Mouse (Mus musculus) forebrain, embryonic 10.5 days (tissue): Measurements from ENCODE around the gene Ank3. TPM values are rescaled to one million over a fixed set of nuclear protein-coding genes. Genes with fewer than 3 reads are reported as not detected.
"Not testable (repeated sequence)": the region's sequence is repeated elsewhere in the genome, so short reads cannot be mapped to it uniquely, and the experiment has no call there.

Experiments
- DNase-seq: peaks from one replicate; pipeline ENCODE4 v3.0.0-alpha.2; 2017; ENCODE audit warnings: low spot score; ENCODE audit errors: extremely low spot score
- H3K27ac ChIP-seq: fragments of 300-500 bp; sonication (generic); 2 replicates; pipeline ENCODE4 v1.5.1; 2016; ENCODE audit warnings: mild to moderate bottlenecking
- H3K27me3 ChIP-seq: fragments of 300-500 bp; sonication (generic); 2 replicates; pipeline ENCODE4 v1.6.1; 2016; ENCODE audit warnings: mild to moderate bottlenecking; ENCODE audit not compliant: poor library complexity, severe bottlenecking
- H3K36me3 ChIP-seq: fragments of 300-500 bp; sonication (generic); replicated peaks from 2 replicates; pipeline ENCODE4 v1.6.1; 2016; ENCODE audit warnings: mild to moderate bottlenecking, moderate library complexity
- H3K4me1 ChIP-seq: fragments of 300-500 bp; sonication (generic); 2 replicates; pipeline ENCODE4 v1.6.1; 2016
- H3K4me3 ChIP-seq: fragments of 300-500 bp; sonication (generic); 2 replicates; pipeline ENCODE4 v1.5.1; 2016; ENCODE audit warnings: mild to moderate bottlenecking, moderate library complexity
- H3K9me3 ChIP-seq: fragments of 300-500 bp; sonication (generic); 2 replicates; pipeline ENCODE4 v1.6.1; 2016; ENCODE audit warnings: mild to moderate bottlenecking, moderate library complexity
- whole genome bisulfite sequencing: fragments of 180-500 bp; shearing (Covaris S2); methylation state at CpG from one replicate; pipeline ENCODE4 v1.1.7; 2016; 5-methylcytosine and 5-hydroxymethylcytosine counted together
- polyA plus RNA-seq: library from polyadenylated mRNA; unstranded; fragments of >200 nt; fragmentation: Nextera tagmentation; extraction: Ambion mirVana; gene quantifications from 2 replicates; pipeline ENCODE4 v1.2.1, GENCODE M21; 2016

Gene Ank3
- polyA plus RNA-seq, 1 experiment from 2014 or later, result 24.8 TPM

DNA sequence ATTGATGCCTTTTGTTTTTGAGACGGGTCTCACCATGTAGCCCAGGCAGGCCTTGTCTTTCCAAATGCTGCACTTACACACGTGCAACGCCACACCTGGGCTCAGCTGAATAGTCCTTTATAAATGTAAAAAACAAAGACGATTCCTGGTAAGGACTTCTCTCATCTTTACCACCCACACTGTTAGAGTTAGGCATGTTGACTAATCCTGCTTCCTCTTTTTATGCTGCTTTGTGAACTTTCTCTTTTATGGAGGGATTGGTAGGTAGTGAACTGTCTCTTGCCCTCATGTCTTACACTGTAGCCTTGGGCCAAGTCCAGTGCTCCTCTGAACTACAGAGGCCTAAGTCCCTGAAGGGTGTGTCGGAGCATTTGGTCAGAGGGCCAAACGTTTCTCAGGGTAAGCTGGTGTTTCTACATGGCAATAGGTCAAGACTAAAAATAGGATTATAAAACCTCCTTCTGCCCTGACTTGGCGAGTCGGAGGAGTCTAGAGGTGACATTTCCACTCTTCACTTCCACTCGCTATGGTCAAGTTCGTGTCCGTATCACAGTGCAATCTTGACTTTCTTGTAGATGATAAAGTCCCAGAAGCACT lies 491.9 kb downstream of the Ank3 start:
- Histone ChIP-seq H3K9me3 (no peaks in the 10 kb centered on the region), H3K36me3 (no peaks in the 10 kb centered on the region), H3K27ac (no peak overlapping the region), H3K4me1 (peaks cover 3% of the 10 kb centered on the region; the same call in 1 of the 2 replicates), H3K27me3 (no peaks in the 10 kb centered on the region), H3K4me3 (no peak overlapping the region)
- DNase-seq, result no peak
- WGBS, result 88% methylated on average over 11 of the region's 11 CpGs

DNA sequence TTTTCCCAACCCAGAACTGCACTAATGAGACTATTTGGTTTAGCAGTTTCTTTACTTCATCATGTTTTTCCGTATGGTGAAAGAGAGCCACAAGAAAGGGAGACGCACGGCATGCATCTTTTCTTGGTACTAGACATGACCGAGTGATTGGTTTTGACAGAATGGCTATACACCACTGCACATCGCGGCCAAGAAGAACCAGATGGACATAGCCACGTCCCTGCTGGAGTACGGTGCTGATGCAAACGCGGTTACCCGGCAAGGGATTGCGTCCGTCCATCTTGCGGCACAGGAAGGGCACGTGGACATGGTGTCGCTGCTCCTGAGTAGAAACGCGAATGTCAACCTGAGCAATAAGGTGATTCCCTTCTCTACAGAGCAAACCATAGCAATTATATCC lies 493.6 kb downstream of the Ank3 start:
- H3K4me3 ChIP-seq, result no peak overlapping the region
- no peaks in the 10 kb centered on the region for H3K27me3 ChIP-seq
- H3K9me3 ChIP-seq, result no peaks in the 10 kb centered on the region
- no peak overlapping the region for H3K27ac ChIP-seq
- no peak for DNase-seq
- H3K36me3 ChIP-seq, result no peaks in the 10 kb centered on the region
- H3K4me1 ChIP-seq, result peaks cover 3% of the 10 kb centered on the region; the same call in 1 of the 2 replicates
- WGBS, result 95% methylated on average over 18 of the region's 18 CpGs

DNA sequence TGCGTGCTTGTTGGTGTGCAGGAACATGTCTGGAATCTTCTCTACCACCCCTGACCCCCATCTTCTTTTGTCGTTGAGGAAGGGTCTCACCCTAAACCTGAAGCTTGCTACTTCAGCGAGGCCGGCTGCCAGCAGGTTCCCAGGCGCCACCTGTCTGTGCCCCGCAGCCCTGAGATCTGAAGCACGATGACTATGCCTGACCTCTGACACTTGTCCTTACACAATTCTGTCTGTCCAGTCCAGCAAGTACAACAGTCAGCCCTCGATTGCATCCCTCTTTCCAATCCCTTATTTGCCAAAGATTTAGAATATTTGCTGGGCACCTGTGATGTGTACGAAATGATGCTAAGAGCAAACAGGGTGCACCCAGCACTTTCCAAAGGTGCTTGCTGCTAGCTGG lies 497.0 kb downstream of the Ank3 start:
- 73% methylated on average over 9 of the region's 9 CpGs for WGBS
- no peaks in the 10 kb centered on the region for H3K9me3 ChIP-seq
- no peaks in the 10 kb centered on the region for H3K4me1 ChIP-seq
- no peak overlapping the region for H3K27ac ChIP-seq
- no peaks in the 10 kb centered on the region for H3K36me3 ChIP-seq
- H3K27me3 ChIP-seq, result no peaks in the 10 kb centered on the region
- no peak overlapping the region for H3K4me3 ChIP-seq
- no peak for DNase-seq

- no peaks in the 10 kb centered on the region for H3K9me3 ChIP-seq
- H3K27ac ChIP-seq, result no peak overlapping the region
- no peak for DNase-seq
- H3K27me3 ChIP-seq, result no peaks in the 10 kb centered on the region
- H3K4me1 ChIP-seq, result no peaks in the 10 kb centered on the region
- no peaks in the 10 kb centered on the region for H3K36me3 ChIP-seq
- no peak overlapping the region for H3K4me3 ChIP-seq
- WGBS, result 88% methylated on average over 5 of the region's 5 CpGs
Observed at GRCm38 (mm10) chr10:69897927-69898326, 499.4 kb downstream of the Ank3 start.

GRCm38 (mm10) chr10:69898821-69899220 lies 500.2 kb downstream of the Ank3 start:
- Histone ChIP-seq H3K36me3 (no peaks in the 10 kb centered on the region), H3K27ac (no peak overlapping the region), H3K27me3 (no peaks in the 10 kb centered on the region), H3K4me1 (no peaks in the 10 kb centered on the region), H3K9me3 (no peaks in the 10 kb centered on the region), H3K4me3 (no peak overlapping the region)
- WGBS, result 93% methylated on average over 8 of the region's 8 CpGs
- DNase-seq, result no peak

DNA sequence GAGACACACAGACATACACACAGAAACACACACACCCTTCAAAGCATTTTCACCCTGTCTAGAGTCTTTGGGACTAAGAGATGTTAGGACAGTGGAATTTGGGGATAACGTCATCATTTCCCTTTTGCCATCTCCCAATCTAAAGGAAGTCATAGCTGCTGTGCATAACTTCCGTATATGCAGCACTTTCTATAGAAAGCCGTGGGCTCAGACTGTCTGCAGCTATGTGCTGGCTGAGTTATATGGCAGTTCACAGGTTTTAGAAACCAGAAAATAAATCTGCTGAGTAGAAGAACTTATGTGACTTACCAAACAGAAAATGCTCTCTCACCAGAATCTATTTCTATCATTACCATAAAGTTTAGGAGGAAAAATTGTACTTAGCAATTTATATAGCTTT lies 501.2 kb downstream of the Ank3 start:
- H3K27me3 ChIP-seq, result no peaks in the 10 kb centered on the region
- no peaks in the 10 kb centered on the region for H3K4me1 ChIP-seq
- H3K9me3 ChIP-seq, result no peaks in the 10 kb centered on the region
- H3K36me3 ChIP-seq, result no peaks in the 10 kb centered on the region
- 86% methylated on average over 3 of the region's 3 CpGs for WGBS
- no peak overlapping the region for H3K27ac ChIP-seq
- no peak for DNase-seq
- H3K4me3 ChIP-seq, result no peak overlapping the region

- no peak for DNase-seq
- WGBS, result 89% methylated on average over 6 of the region's 6 CpGs
- H3K4me3 ChIP-seq, result no peak overlapping the region
Observed at GRCm38 (mm10) chr10:69902024-69902423, 503.5 kb downstream of the Ank3 start.

GRCm38 (mm10) chr10:69904321-69904720 lies 505.7 kb downstream of the Ank3 start:
- DNase-seq, result no peak
- H3K4me3 ChIP-seq, result no peak overlapping the region
- no peak overlapping the region for H3K27ac ChIP-seq
- H3K36me3 ChIP-seq, result no peaks in the 10 kb centered on the region
- 79% methylated on average over 10 of the region's 10 CpGs for WGBS
- no peaks in the 10 kb centered on the region for H3K9me3 ChIP-seq
- peaks cover 9% of the 10 kb centered on the region; the same call in 1 of the 2 replicates for H3K4me1 ChIP-seq
- no peaks in the 10 kb centered on the region for H3K27me3 ChIP-seq

More at GRCm38 (mm10) chr10:69902024-69902423, 503.5 kb downstream of the Ank3 start:
- no peaks in the 10 kb centered on the region for H3K27me3 ChIP-seq
- H3K4me1 ChIP-seq, result no peaks in the 10 kb centered on the region
- no peak overlapping the region for H3K27ac ChIP-seq
- H3K9me3 ChIP-seq, result no peaks in the 10 kb centered on the region
- H3K36me3 ChIP-seq, result no peaks in the 10 kb centered on the region

- 55% methylated on average over 12 of the region's 12 CpGs for WGBS
- Histone ChIP-seq H3K4me3 (no peak overlapping the region), H3K27ac (no peak overlapping the region), H3K36me3 (no peaks in the 10 kb centered on the region), H3K9me3 (no peaks in the 10 kb centered on the region), H3K27me3 (no peaks in the 10 kb centered on the region), H3K4me1 (peaks cover 15% of the 10 kb centered on the region)
- no peak for DNase-seq
Observed at GRCm38 (mm10) chr10:69907795-69908764, 509.5 kb downstream of the Ank3 start.

DNA sequence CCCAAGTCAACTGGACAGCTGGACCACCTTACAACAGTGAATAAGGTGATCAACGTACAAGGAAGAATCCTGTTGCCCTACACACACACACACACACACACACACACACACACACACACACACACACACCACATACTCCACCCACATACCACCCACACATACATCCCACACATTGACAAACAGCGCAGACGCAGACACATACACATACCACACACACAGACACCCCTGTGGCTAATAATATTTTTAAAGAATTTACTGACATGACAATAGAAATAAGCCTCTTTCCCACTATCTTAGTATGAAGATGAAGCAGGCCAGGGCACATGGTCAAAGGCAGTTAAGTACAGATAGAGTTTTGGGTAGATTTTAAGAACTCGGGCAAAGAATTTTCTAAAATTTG lies 511.3 kb downstream of the Ank3 start:
- no peak overlapping the region for H3K4me3 ChIP-seq
- DNase-seq, result no peak
- H3K9me3 ChIP-seq, result no peaks in the 10 kb centered on the region
- H3K4me1 ChIP-seq, result peaks cover 19% of the 10 kb centered on the region
- H3K36me3 ChIP-seq, result no peaks in the 10 kb centered on the region
- 91% methylated on average over 4 of the region's 4 CpGs for WGBS
- peak overlapping the region; percentile 68 for H3K27ac ChIP-seq
- no peaks in the 10 kb centered on the region for H3K27me3 ChIP-seq

DNA sequence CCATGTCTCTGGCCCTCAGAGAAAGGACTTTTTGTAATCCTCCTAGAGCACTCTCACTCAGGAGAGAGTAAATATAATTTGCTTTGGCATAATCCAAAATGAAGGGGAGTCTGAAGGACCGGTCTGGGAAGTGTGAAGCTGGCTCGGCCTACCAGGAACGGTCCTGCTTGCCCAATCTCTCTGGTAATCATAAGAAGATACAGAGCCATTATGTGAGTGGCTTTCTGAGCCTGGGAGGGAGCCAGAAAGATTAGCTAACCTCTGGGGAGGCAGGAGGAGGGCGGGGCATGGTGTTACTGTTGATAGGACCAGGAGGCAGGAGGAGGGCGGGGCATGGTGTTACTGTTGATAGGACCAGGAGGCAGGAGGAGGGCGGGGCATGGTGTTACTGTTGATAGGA lies 511.7 kb downstream of the Ank3 start:
- not testable (repeated sequence) for H3K27me3 ChIP-seq, H3K9me3 ChIP-seq, H3K4me3 ChIP-seq, H3K36me3 ChIP-seq, DNase-seq
- 10% methylated on average over 5 of the region's 6 CpGs for WGBS
- peaks cover 19% of the 10 kb centered on the region for H3K4me1 ChIP-seq
- H3K27ac ChIP-seq, result peak overlapping the region; percentile 68

GRCm38 (mm10) chr10:69910726-69911125 lies 512.2 kb downstream of the Ank3 start:
- not testable (repeated sequence) for H3K36me3 ChIP-seq, H3K27me3 ChIP-seq, H3K27ac ChIP-seq, DNase-seq, H3K4me3 ChIP-seq, H3K9me3 ChIP-seq
- 34% methylated on average over 6 of the region's 7 CpGs for WGBS
- peaks cover 19% of the 10 kb centered on the region for H3K4me1 ChIP-seq

DNA sequence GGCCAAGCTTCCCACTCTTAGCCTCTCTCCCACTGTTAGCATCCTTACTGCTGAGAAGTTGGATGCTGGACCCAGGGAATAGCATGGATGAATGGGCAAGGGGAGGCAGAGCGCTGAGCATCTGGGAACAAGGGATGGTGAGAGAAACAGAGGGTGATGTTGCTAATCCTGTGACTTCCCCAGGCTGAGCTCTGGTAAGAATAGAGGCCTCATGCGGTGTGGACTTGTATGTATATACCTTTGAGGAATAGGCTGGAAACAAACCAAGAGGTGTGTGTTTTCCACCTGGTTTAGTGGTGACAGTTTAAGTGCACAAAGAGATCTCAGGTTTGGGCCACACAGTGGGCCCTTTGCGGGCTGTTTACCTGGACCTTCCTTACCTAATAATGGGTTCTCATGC lies 517.0 kb downstream of the Ank3 start:
- no peaks in the 10 kb centered on the region for H3K36me3 ChIP-seq
- no peaks in the 10 kb centered on the region for H3K27me3 ChIP-seq
- H3K27ac ChIP-seq, result no peak overlapping the region
- H3K4me3 ChIP-seq, result no peak overlapping the region
- H3K4me1 ChIP-seq, result peaks cover 6% of the 10 kb centered on the region
- no peak for DNase-seq
- WGBS, result 61% methylated on average over 3 of the region's 3 CpGs
- H3K9me3 ChIP-seq, result no peaks in the 10 kb centered on the region
